Mouse (Mus musculus): ENCODE measurements at regions not wholly inside any gene's neighbourhood (a gene's known extent, or its start where the extent isn't known, plus 50 kb on each side); places are given as distances from the start of the nearest gene placed in this dataset.

- intact Hi-C loops (cut with DNase I) = loop anchor here (5.0 kb wide), 1 partner anchor 151 kb away; the partner anchor contains the start of gene Rasa1
- peak in 1 of 2 experiments; percentile 26 for DNase-seq (ENCODE audit: low spot score in 2 of 2)
These were observed 148.9 kb upstream of the Rasa1 start for GRCm38 (mm10) chr13:85437875-85438274.

DNA sequence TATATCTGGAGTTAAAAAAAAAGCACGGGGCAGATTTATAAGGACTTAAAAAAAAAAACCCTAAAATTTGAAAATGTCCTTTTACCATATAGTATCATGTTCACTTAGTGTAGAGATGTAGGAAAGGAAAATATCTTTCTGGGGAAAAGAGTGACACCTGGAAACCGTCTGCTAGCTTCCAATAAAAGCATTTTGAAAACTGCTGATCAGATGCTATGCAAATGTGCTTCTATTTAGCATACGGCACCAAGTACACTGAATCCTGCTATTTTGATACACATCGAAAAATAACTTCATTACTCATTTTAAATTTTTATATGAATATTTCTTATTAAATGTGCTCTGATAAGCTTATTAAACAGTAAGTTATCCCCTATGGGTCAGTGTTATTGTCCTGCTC, 148.1 kb upstream of the Rasa1 start:
- intact Hi-C loops (cut with DNase I) = loop anchor here (5.0 kb wide), 1 partner anchor 150 kb away; the partner anchor contains the start of gene Rasa1
- DNase-seq (ENCODE audit: low spot score in 2 of 2) = no peak

GRCm38 (mm10) chr13:85436254-85436653, 147.3 kb upstream of the Rasa1 start:
- no peak for DNase-seq (ENCODE audit: low spot score in 2 of 2)
- intact Hi-C loops (cut with DNase I) = loop anchor here (5.0 kb wide), 1 partner anchor 149 kb away; the partner anchor contains the start of gene Rasa1

DNA sequence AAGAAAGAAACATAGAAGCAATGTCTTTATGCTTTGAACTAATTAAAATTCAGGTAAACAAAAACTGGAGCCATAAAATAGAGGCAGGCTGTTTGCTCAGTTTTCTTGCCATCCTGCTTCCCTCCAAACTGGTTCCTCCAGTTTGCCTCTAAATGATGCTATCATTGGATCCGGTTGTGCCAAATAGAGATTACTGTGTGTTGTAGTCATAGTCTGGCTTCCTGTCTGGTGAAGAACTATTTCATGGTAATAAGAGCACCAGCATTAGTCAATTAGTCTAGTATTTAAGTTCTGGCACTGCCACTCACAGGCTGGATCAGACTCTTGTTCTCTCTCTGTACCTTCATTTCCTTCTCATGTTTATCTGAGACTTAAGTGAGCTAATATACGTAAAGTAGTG, 141.9 kb upstream of the Rasa1 start:
- no peak for DNase-seq (ENCODE audit: low spot score in 2 of 2)
- intact Hi-C loops (cut with DNase I) = no loop called here

GRCm38 (mm10) chr13:85430040-85430439, 141.1 kb upstream of the Rasa1 start:
- intact Hi-C loops (cut with DNase I) = no loop called here
- DNase-seq (ENCODE audit: low spot score in 2 of 2) = no peak

- intact Hi-C loops (cut with DNase I) = no loop called here
- no peak for DNase-seq (ENCODE audit: low spot score in 2 of 2)
These were observed 129.7 kb upstream of the Rasa1 start for GRCm38 (mm10) chr13:85418671-85419070.

- DNase-seq (ENCODE audit: low spot score in 2 of 2) = no peak
- intact Hi-C loops (cut with DNase I) = no loop called here
These were observed 126.0 kb upstream of the Rasa1 start for GRCm38 (mm10) chr13:85414951-85415350.

GRCm38 (mm10) chr13:85411327-85411726, 122.4 kb upstream of the Rasa1 start:
- no peak for DNase-seq (ENCODE audit: low spot score in 2 of 2)
- intact Hi-C loops (cut with DNase I) = no loop called here

- no peak for DNase-seq (ENCODE audit: low spot score in 2 of 2)
These were observed 109.9 kb upstream of the Rasa1 start for GRCm38 (mm10) chr13:85398834-85399233.

DNA sequence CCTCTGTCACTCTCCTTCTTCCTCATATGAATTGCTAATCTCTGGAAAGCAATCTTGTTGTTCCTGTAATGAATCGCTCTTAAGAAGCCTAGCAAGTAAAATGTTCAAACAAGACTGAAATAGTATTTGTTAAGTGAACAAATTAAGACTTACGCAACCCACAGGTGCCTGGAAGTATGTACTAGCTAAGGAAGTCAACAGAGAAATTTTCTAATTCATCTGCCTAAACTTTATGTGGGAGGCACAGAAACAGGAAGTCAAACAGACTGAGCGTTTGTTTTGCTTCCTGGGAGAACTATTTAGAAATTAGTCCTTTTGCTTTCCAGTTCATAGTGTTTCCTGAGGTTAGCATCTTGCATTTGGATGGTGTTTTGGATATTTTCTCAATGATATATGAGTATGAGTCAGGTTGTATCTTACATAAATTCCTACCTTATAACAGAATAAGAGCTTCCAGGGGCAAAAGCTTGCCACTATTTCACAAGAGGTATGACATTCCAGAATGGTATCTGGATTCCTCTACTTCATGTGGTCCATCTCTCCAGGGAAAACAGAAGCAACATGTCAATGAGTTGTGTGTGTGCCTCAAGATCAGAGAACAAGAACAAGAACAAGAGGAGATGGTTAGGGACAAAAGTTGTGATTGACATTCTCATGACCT, 87.5 kb upstream of the Rasa1 start:
- intact Hi-C loops (cut with DNase I) = no loop called here
- no peak for DNase-seq (ENCODE audit: low spot score in 2 of 2)

More at GRCm38 (mm10) chr13:85398834-85399233, 109.9 kb upstream of the Rasa1 start:
- intact Hi-C loops (cut with DNase I) = no loop called here

DNA sequence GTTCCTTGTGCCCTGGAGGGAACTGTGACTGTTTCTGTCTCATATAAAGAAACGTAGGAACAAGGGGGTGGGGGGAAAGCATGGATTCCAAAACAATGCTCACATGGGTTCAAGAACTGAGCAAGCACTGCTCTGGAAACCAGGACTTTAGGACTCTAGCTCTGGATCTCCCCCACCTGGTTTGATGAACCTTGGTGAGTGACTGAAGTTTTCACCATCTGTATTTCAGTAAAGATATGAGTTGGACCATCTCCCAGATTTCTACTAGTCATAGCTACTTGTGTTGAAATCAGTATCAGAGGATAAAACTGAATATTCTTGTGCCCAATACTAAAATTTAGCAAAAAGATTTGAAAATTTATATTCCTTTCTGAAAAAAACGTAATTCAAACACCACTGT, 70.7 kb upstream of the Rasa1 start:
- DNase-seq (ENCODE audit: low spot score in 2 of 2) = no peak
- intact Hi-C loops (cut with DNase I) = no loop called here

DNA sequence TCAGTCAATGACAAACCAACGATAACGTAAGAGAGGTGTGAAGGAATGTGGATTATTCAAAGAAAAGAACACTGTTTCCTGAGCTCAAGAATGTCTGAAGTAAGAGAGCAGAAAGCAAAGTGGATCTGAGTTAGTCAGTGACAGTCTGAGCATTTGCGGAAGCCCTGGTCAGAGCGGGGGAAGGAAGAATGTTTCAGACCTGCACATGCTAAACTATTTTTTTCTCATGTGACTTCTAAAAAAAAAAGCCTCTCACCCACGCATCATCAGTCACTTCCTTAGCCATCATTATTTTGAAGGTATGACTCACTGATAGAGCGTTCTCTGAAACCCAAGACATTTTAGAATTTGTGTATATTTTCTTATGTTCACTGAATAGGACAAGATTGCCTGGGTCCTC, 70.2 kb upstream of the Rasa1 start:
- peak in 1 of 2 experiments; percentile 6 for DNase-seq (ENCODE audit: low spot score in 2 of 2)
- intact Hi-C loops (cut with DNase I) = no loop called here

DNA sequence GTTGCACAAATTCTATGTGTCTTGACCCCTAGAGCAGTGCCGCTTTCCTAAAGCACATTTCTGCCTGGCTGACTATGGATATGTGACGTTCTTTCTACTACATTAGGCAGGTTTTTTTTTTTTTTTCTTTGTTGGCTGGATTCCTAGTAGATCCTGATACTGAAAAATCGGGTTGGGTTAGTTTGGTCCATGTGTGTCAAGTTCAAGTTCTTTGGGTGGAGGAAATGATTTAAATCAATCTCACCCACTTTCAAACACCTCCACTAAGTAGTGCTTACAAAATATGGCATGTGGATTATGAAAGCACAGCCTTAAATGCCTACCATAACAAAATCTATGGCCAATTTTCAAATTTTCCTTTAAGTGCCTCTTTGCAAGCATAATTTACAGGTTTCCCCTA, 63.1 kb upstream of the Rasa1 start:
- DNase-seq (ENCODE audit: low spot score in 2 of 2) = no peak
- intact Hi-C loops (cut with DNase I) = no loop called here

Data from left cerebral cortex, postnatal 14 days (tissue).